Mouse (Mus musculus): ENCODE measurements around the gene Dnah8. TPM values are rescaled to one million over a fixed set of nuclear protein-coding genes. Genes with fewer than 3 reads are reported as not detected.

Gene Dnah8
- polyA plus RNA-seq, 1 experiment from 2014 or later, result 0.58 TPM

DNA sequence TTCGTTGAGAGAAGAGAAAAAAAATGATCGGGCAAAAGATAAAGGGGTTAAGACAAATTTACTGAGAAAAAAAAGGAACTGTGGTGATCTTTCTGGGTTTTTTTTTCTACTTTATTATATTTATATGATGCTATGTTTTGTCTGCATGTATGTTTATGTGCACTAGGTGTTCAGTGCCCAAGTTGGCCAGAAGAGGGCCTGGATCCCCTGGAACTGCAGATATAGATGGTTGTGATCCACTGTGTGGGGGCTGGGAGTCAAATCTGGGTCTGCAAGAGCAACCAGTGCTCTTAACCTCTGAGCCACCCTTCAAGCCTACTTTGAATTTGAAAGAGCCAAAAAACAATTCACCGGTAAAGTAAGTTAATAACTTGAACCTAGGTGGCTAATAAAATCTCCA is 256.2 kb downstream of the Dnah8 start:
- Histone ChIP-seq H3K27ac (ENCODE audit: low read depth) (no peak overlapping the region), H3K4me2 (ENCODE audit: low read length) (no peak overlapping the region), H3K27me3 (replicated peaks; ENCODE audit: control insufficient read depth, insufficient read depth, low read length) (no peaks in the 10 kb centered on the region), H3K36me3 (ENCODE audit: control insufficient read depth, insufficient read depth, low read length) (no peaks in the 10 kb centered on the region), H3K4me1 (replicated peaks; ENCODE audit: control insufficient read depth, insufficient read depth, low read length) (no peaks in the 10 kb centered on the region), H3K4me3 (ENCODE audit: low read depth, low read length) (no peak overlapping the region), H3K9ac (ENCODE audit: low read length) (no peak overlapping the region), H3K9me3 (ENCODE audit: control insufficient read depth, low read length) (no peaks in the 10 kb centered on the region)
- ATAC-seq (replicated peaks; ENCODE audit: low FRiP score, low TSS enrichment, low read depth), result no peak
- WGBS, result 87% methylated on average over 3 of the region's 3 CpGs
- DNase-seq (ENCODE audit: low spot score), result no peak

GRCm38 (mm10) chr17:30881001-30881400 is 256.8 kb downstream of the Dnah8 start:
- WGBS, result 55% methylated on average over 2 of the region's 2 CpGs
- ATAC-seq (replicated peaks; ENCODE audit: low FRiP score, low TSS enrichment, low read depth), result no peak

GRCm38 (mm10) chr17:30882206-30882605 is 258.1 kb downstream of the Dnah8 start:
- Histone ChIP-seq H3K4me2 (ENCODE audit: low read length) (no peak overlapping the region), H3K4me3 (ENCODE audit: low read depth, low read length) (no peak overlapping the region), H3K9me3 (ENCODE audit: control insufficient read depth, low read length) (peaks cover 5% of the 10 kb centered on the region; the same call in 1 of the 2 replicates), H3K27ac (ENCODE audit: low read depth) (no peak overlapping the region), H3K27me3 (replicated peaks; ENCODE audit: control insufficient read depth, insufficient read depth, low read length) (no peaks in the 10 kb centered on the region), H3K9ac (ENCODE audit: low read length) (no peak overlapping the region), H3K4me1 (replicated peaks; ENCODE audit: control insufficient read depth, insufficient read depth, low read length) (no peaks in the 10 kb centered on the region), H3K36me3 (ENCODE audit: control insufficient read depth, insufficient read depth, low read length) (no peaks in the 10 kb centered on the region)
- DNase-seq (ENCODE audit: low spot score), result no peak
- ATAC-seq (replicated peaks; ENCODE audit: low FRiP score, low TSS enrichment, low read depth), result no peak
- 4% methylated on average over 6 of the region's 6 CpGs for WGBS

More at GRCm38 (mm10) chr17:30881001-30881400, 256.8 kb downstream of the Dnah8 start:
- Histone ChIP-seq H3K27me3 (replicated peaks; ENCODE audit: control insufficient read depth, insufficient read depth, low read length) (no peaks in the 10 kb centered on the region), H3K4me2 (ENCODE audit: low read length) (no peak overlapping the region), H3K27ac (ENCODE audit: low read depth) (no peak overlapping the region), H3K36me3 (ENCODE audit: control insufficient read depth, insufficient read depth, low read length) (no peaks in the 10 kb centered on the region), H3K9me3 (ENCODE audit: control insufficient read depth, low read length) (peaks cover under 1% of the 10 kb centered on the region; the same call in 1 of the 2 replicates), H3K4me1 (replicated peaks; ENCODE audit: control insufficient read depth, insufficient read depth, low read length) (no peaks in the 10 kb centered on the region), H3K9ac (ENCODE audit: low read length) (no peak overlapping the region), H3K4me3 (ENCODE audit: low read depth, low read length) (no peak overlapping the region)
- DNase-seq (ENCODE audit: low spot score), result no peak

DNA sequence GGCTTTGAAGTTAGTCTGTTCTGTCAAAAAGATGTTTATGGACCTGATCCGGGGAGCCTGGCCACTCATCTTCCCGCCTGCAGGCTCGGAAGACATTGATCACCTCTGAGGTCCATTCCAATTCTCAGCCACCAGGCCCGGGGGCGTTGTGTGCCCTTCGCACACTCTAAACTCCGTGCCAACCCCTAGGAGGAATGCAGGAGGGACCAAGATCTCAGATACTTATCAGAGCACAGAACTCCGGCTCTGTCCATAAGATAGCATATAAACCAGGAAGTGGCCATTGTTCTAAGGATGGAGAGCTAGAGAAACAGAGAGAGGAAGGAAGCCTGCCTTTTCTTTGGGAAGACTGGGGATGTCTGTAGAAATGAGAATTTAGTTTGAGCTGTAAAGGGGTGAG is 259.4 kb downstream of the Dnah8 start:
- no peak overlapping the region for H3K4me2 ChIP-seq (ENCODE audit: low read length)
- no peak overlapping the region for H3K27ac ChIP-seq (ENCODE audit: low read depth)
- H3K4me1 ChIP-seq (replicated peaks; ENCODE audit: control insufficient read depth, insufficient read depth, low read length), result no peaks in the 10 kb centered on the region
- no peak overlapping the region for H3K9ac ChIP-seq (ENCODE audit: low read length)
- 60% methylated on average over 8 of the region's 8 CpGs for WGBS
- H3K27me3 ChIP-seq (replicated peaks; ENCODE audit: control insufficient read depth, insufficient read depth, low read length), result no peaks in the 10 kb centered on the region
- peaks cover 5% of the 10 kb centered on the region; the same call in 1 of the 2 replicates for H3K9me3 ChIP-seq (ENCODE audit: control insufficient read depth, low read length)
- DNase-seq (ENCODE audit: low spot score) (no peak), ATAC-seq (replicated peaks; ENCODE audit: low FRiP score, low TSS enrichment, low read depth) (no peak)
- no peak overlapping the region for H3K4me3 ChIP-seq (ENCODE audit: low read depth, low read length)
- no peaks in the 10 kb centered on the region for H3K36me3 ChIP-seq (ENCODE audit: control insufficient read depth, insufficient read depth, low read length)

DNA sequence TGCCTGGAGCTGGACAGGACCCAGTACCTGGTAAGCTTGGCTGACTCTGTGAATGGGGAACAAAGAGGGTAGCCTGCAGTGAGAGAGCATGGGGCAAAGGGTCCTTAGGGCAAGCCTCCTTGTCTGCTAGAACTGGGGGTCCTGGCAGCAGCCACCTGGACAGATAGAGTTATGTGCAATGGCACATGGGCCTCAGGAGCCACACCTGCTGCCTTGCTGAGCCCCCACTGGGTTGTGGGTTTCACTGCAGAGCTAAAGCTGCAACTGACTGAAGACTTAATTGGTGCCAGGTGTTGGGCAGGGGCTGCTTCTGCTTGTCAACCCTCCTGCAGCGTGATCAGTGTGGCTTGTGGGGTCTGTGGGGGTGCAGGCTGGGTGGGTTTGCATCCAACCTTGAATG is 267.9 kb downstream of the Dnah8 start:
- Histone ChIP-seq H3K36me3 (ENCODE audit: control insufficient read depth, insufficient read depth, low read length) (no peaks in the 10 kb centered on the region), H3K9me3 (ENCODE audit: control insufficient read depth, low read length) (no peaks in the 10 kb centered on the region), H3K27me3 (replicated peaks; ENCODE audit: control insufficient read depth, insufficient read depth, low read length) (no peaks in the 10 kb centered on the region), H3K4me2 (ENCODE audit: low read length) (no peak overlapping the region), H3K4me3 (ENCODE audit: low read depth, low read length) (no peak overlapping the region), H3K4me1 (replicated peaks; ENCODE audit: control insufficient read depth, insufficient read depth, low read length) (no peaks in the 10 kb centered on the region), H3K27ac (ENCODE audit: low read depth) (no peak overlapping the region), H3K9ac (ENCODE audit: low read length) (no peak overlapping the region)
- WGBS, result 11% methylated on average over 1 of the region's 1 CpGs
- DNase-seq (ENCODE audit: low spot score) (no peak), ATAC-seq (replicated peaks; ENCODE audit: low FRiP score, low TSS enrichment, low read depth) (no peak)

- no peaks in the 10 kb centered on the region for H3K4me1 ChIP-seq (replicated peaks; ENCODE audit: control insufficient read depth, insufficient read depth, low read length)
- no peak overlapping the region for H3K9ac ChIP-seq (ENCODE audit: low read length)
- 28% methylated on average over 2 of the region's 2 CpGs for WGBS
- no peak overlapping the region for H3K4me2 ChIP-seq (ENCODE audit: low read length)
- H3K27ac ChIP-seq (ENCODE audit: low read depth), result no peak overlapping the region
- no peaks in the 10 kb centered on the region for H3K9me3 ChIP-seq (ENCODE audit: control insufficient read depth, low read length)
- DNase-seq (ENCODE audit: low spot score), result no peak
- no peak overlapping the region for H3K4me3 ChIP-seq (ENCODE audit: low read depth, low read length)
- no peak for ATAC-seq (replicated peaks; ENCODE audit: low FRiP score, low TSS enrichment, low read depth)
- no peaks in the 10 kb centered on the region for H3K36me3 ChIP-seq (ENCODE audit: control insufficient read depth, insufficient read depth, low read length)
- no peaks in the 10 kb centered on the region for H3K27me3 ChIP-seq (replicated peaks; ENCODE audit: control insufficient read depth, insufficient read depth, low read length)
Measured at GRCm38 (mm10) chr17:30892730-30893129, 268.6 kb downstream of the Dnah8 start.

GRCm38 (mm10) chr17:30897075-30897474 is 272.9 kb downstream of the Dnah8 start:
- WGBS, result 12% methylated on average over 2 of the region's 2 CpGs
- Histone ChIP-seq H3K9ac (ENCODE audit: low read length) (no peak overlapping the region), H3K27ac (ENCODE audit: low read depth) (no peak overlapping the region), H3K27me3 (replicated peaks; ENCODE audit: control insufficient read depth, insufficient read depth, low read length) (peaks cover 27% of the 10 kb centered on the region), H3K9me3 (ENCODE audit: control insufficient read depth, low read length) (no peaks in the 10 kb centered on the region), H3K36me3 (ENCODE audit: control insufficient read depth, insufficient read depth, low read length) (no peaks in the 10 kb centered on the region), H3K4me3 (ENCODE audit: low read depth, low read length) (no peak overlapping the region), H3K4me2 (ENCODE audit: low read length) (no peak overlapping the region), H3K4me1 (replicated peaks; ENCODE audit: control insufficient read depth, insufficient read depth, low read length) (no peaks in the 10 kb centered on the region)
- ATAC-seq (replicated peaks; ENCODE audit: low FRiP score, low TSS enrichment, low read depth) (no peak), DNase-seq (ENCODE audit: low spot score) (no peak)

DNA sequence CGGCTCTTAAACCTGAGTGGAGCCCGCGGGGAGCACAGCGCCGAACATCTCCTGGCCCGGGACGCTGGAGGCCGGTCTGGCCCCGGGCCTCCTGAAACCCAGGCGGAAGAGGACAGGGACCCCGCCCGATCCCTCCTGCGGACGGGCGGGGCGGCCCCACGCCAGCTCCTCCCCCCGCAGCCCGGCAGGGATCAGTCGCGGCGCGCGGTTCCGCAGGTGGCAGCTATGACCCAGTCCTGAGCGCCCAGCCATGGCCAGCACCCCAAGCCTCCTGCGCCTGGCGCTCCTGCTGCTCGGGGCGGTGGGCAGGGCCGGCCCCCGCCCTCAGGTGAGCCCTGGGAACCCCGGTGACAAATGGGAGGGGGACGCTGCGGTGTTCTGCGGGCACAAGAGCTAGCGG is 277.5 kb downstream of the Dnah8 start, which contains the start of gene Glp1r:
Glp1r (plus strand) TSS at position 191 of the 400 bp plus-strand sequence.
- Histone ChIP-seq H3K4me1 (replicated peaks; ENCODE audit: control insufficient read depth, insufficient read depth, low read length) (no peaks in the 10 kb centered on the region), H3K4me2 (ENCODE audit: low read length) (peak within 1 kb of the TSS; percentile 84), H3K9ac (ENCODE audit: low read length) (0 out of 2 replicates have a peak within 1 kb of the TSS, but pooled peaks have one; percentile 30), H3K9me3 (ENCODE audit: control insufficient read depth, low read length) (no peaks in the 10 kb centered on the region), H3K27ac (ENCODE audit: low read depth) (no peak within 1 kb of the TSS), H3K36me3 (ENCODE audit: control insufficient read depth, insufficient read depth, low read length) (no peaks in the 10 kb centered on the region), H3K4me3 (ENCODE audit: low read depth, low read length) (peak within 1 kb of the TSS; percentile 37), H3K27me3 (replicated peaks; ENCODE audit: control insufficient read depth, insufficient read depth, low read length) (peaks cover 39% of the 10 kb centered on the region)
- ATAC-seq (replicated peaks; ENCODE audit: low FRiP score, low TSS enrichment, low read depth), result no peak
- DNase-seq (ENCODE audit: low spot score), result no peak
- WGBS, result 2% methylated on average over 29 of the region's 37 CpGs

- H3K36me3 ChIP-seq (ENCODE audit: control insufficient read depth, insufficient read depth, low read length), result no peaks in the 10 kb centered on the region
- DNase-seq (ENCODE audit: low spot score) (no peak), ATAC-seq (replicated peaks; ENCODE audit: low FRiP score, low TSS enrichment, low read depth) (no peak)
- no peak overlapping the region for H3K4me2 ChIP-seq (ENCODE audit: low read length)
- WGBS, result 65% methylated on average over 2 of the region's 2 CpGs
- no peaks in the 10 kb centered on the region for H3K9me3 ChIP-seq (ENCODE audit: control insufficient read depth, low read length)
- H3K9ac ChIP-seq (ENCODE audit: low read length), result no peak overlapping the region
- peaks cover 39% of the 10 kb centered on the region for H3K27me3 ChIP-seq (replicated peaks; ENCODE audit: control insufficient read depth, insufficient read depth, low read length)
- no peaks in the 10 kb centered on the region for H3K4me1 ChIP-seq (replicated peaks; ENCODE audit: control insufficient read depth, insufficient read depth, low read length)
- no peak overlapping the region for H3K27ac ChIP-seq (ENCODE audit: low read depth)
- H3K4me3 ChIP-seq (ENCODE audit: low read depth, low read length), result no peak overlapping the region
Measured at GRCm38 (mm10) chr17:30904096-30904495, 279.9 kb downstream of the Dnah8 start.
